In genomic region chr14:61143869-61144268, GRCm38 (mm10) we compare ENCODE assay signal across 7 mouse cellular contexts. TPM values are rescaled to one million over a fixed set of nuclear protein-coding genes. Genes with fewer than 3 reads are reported as not detected.
DNase-seq lines count a peak whose midpoint lies in the region; ATAC-seq and TF ChIP-seq lines count a peak whose summit lies in the region.

No protein-coding gene starts in this region.

- no peaks in the 10 kb centered on the region for H3K9me3 ChIP-seq in intestine, embryonic 15.5 days
- no peaks in the 10 kb centered on the region for H3K9me3 ChIP-seq in midbrain, embryonic 11.5 days (ENCODE audit: control insufficient read depth, low read length)

- peak overlapping the region; percentile 35 for H3K4me2 ChIP-seq in intestine, embryonic 15.5 days (replicated peaks)
- H3K4me2 ChIP-seq in midbrain, embryonic 11.5 days, result no peak overlapping the region

- no peak overlapping the region for H3K4me3 ChIP-seq in lung, adult 2 months (replicated peaks; ENCODE audit: extremely low read depth, low read depth, low read length)
- no peak overlapping the region for H3K4me3 ChIP-seq in intestine, embryonic 15.5 days (replicated peaks)
- no peak overlapping the region for H3K4me3 ChIP-seq in midbrain, embryonic 11.5 days (ENCODE audit: low read depth, low read length)

- no peak for ATAC-seq in intestine, embryonic 15.5 days
- no peak; the same call in 1 of the 2 replicates for ATAC-seq in midbrain, embryonic 11.5 days (ENCODE audit: low FRiP score)

- peak; percentile 79 for TF ChIP-seq CTCF in lung, adult 2 months (IDR thresholded peaks at IDR 0.05; ENCODE audit: insufficient read depth, low read length)

- DNase-seq in lung, adult 2 months, result no peak
- DNase-seq in lung, adult 18-20 months, result no peak
- peak; percentile 69 for DNase-seq in brain, adult 2 months (ENCODE audit: low read depth, low spot score)
- DNase-seq in midbrain, embryonic 11.5 days (ENCODE audit: low spot score, missing footprints), result peak; percentile 92
- no peak for DNase-seq in ovary, postnatal 36 days (ENCODE audit: low spot score)
- DNase-seq in left cerebral cortex, adult 9 months (ENCODE audit: low spot score in 2 of 2), result no peak

- no peak overlapping the region for H3K27ac ChIP-seq in intestine, embryonic 15.5 days
- H3K27ac ChIP-seq in midbrain, embryonic 11.5 days (ENCODE audit: low read depth, low read length), result no peak overlapping the region

- no peaks in the 10 kb centered on the region for H3K4me1 ChIP-seq in lung, adult 2 months (ENCODE audit: control insufficient read depth, insufficient read depth, low read length)
- H3K4me1 ChIP-seq in intestine, embryonic 15.5 days (replicated peaks), result no peaks in the 10 kb centered on the region
- H3K4me1 ChIP-seq in midbrain, embryonic 11.5 days (ENCODE audit: control insufficient read depth, insufficient read depth, low read length), result no peaks in the 10 kb centered on the region; the same call in 1 of the 2 replicates

- WGBS in lung, adult 2 months, result 25% methylated on average over 11 of the region's 11 CpGs
- WGBS in intestine, embryonic 15.5 days, result 28% methylated on average over 11 of the region's 11 CpGs
- WGBS in midbrain, embryonic 11.5 days, result 38% methylated on average over 11 of the region's 11 CpGs

- H3K36me3 ChIP-seq in intestine, embryonic 15.5 days, result no peaks in the 10 kb centered on the region
- no peaks in the 10 kb centered on the region for H3K36me3 ChIP-seq in midbrain, embryonic 11.5 days (ENCODE audit: control insufficient read depth, insufficient read depth, low read length)

- no peak for TF ChIP-seq POLR2A in lung, adult 2 months (IDR thresholded peaks at IDR 0.05; ENCODE audit: borderline replicate concordance, extremely low read depth, low read depth, low read length)

- no peak overlapping the region for H3K9ac ChIP-seq in intestine, embryonic 15.5 days
- H3K9ac ChIP-seq in midbrain, embryonic 11.5 days (ENCODE audit: low read length), result no peak overlapping the region

- H3K27me3 ChIP-seq in intestine, embryonic 15.5 days (replicated peaks), result peaks cover 7% of the 10 kb centered on the region; the same call in 1 of the 2 replicates
- H3K27me3 ChIP-seq in midbrain, embryonic 11.5 days (ENCODE audit: control insufficient read depth, insufficient read depth, low read length), result no peaks in the 10 kb centered on the region

RNA-seq across cellular contexts. Expression of gene Sacs, which starts 5.6 kb away (rescaled TPM):
- 0.51 and 1.2 TPM in 2 replicates for polyA plus RNA-seq in lung, adult 2 months (2012; rRNA removed)
- 2.0 and 2.3 TPM in 2 replicates for polyA plus RNA-seq in intestine, embryonic 15.5 days (2015; fragmentation: Nextera tagmentation; extraction: Ambion mirVana)
- polyA plus RNA-seq in midbrain, embryonic 11.5 days (2014; fragmentation: Nextera tagmentation; extraction: Ambion mirVana), result 5.2 and 5.3 TPM in 2 replicates

Comparison
In these comparisons a context has a peak if more than half of its experiments do, and no peak if none do; other contexts are left out.
1. DNase-seq: peak in brain, adult 2 months (single experiment) and midbrain, embryonic 11.5 days (single experiment); none in lung, adult 2 months (single experiment), lung, adult 18-20 months (0 of 2), ovary, postnatal 36 days (single experiment) and left cerebral cortex, adult 9 months (0 of 2).